Mouse (Mus musculus) kidney, adult 2 months (tissue): ENCODE measurements around the gene Ppp1r8.

ENCODE experiments used
- CTCF ChIP-seq: fragments of 200-500 bp; conservative IDR thresholded peaks from 2 replicates; pipeline ENCODE4 v1.5.1; 2011; ENCODE audit warnings: low read depth, mild to moderate bottlenecking, control low read depth, low read length, moderate library complexity, mixed read lengths; ENCODE audit not compliant: insufficient read depth, insufficient read length
- POLR2A ChIP-seq: fragments of 200-500 bp; IDR thresholded peaks from one replicate; pipeline ENCODE4 v1.6.1; 2011; ENCODE audit warnings: low read depth, low read length, control low read depth

DNA sequence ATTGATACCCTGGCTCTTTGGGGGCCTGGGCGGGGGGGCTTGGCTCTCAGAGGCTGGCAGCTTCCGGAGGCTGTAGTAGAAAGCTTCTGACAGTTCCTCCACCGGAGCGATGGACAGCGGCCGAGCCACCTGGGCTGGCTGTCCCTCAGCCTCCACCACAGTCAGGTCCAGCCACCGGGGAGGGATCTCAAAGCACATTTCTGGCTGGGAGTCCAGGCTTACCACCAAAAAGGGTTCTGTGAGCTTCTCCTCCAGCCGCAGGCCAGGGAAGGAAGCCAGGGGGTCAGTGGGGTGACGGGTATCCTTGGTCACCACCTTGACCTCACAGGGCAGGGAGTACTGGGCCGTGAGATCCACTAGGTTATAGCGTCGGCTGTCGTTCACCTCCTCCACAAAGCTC lies 57.7 kb downstream of the Ppp1r8 start:
- TF ChIP-seq CTCF = no peak
- no peak for TF ChIP-seq POLR2A
